Mouse (Mus musculus): ENCODE measurements around the gene Snx5. TPM values are rescaled to one million over a fixed set of nuclear protein-coding genes. Genes with fewer than 3 reads are reported as not detected.

The Snx5 gene
- polyA plus RNA-seq, 1 experiment from 2014 or later = 106 TPM

- peaks cover 12% of the 10 kb centered on the region; the same call in 1 of the 2 replicates for H3K4me1 ChIP-seq (ENCODE audit: control insufficient read depth, insufficient read depth, low read length)
- no peak overlapping the region for H3K9ac ChIP-seq (ENCODE audit: low read length)
- no peak overlapping the region for H3K4me3 ChIP-seq (replicated peaks; ENCODE audit: low read length)
- H3K27me3 ChIP-seq (ENCODE audit: control insufficient read depth, insufficient read depth, low read length) = no peaks in the 10 kb centered on the region
- ATAC-seq (ENCODE audit: insufficient read depth, low FRiP score) = no peak
- no peaks in the 10 kb centered on the region for H3K36me3 ChIP-seq (ENCODE audit: control insufficient read depth, insufficient read depth, low read length)
- no peak overlapping the region for H3K27ac ChIP-seq (ENCODE audit: low read length)
- WGBS = 58% methylated on average over 9 of the region's 9 CpGs
- H3K4me2 ChIP-seq (ENCODE audit: low read depth, low read length) = no peak overlapping the region
- H3K9me3 ChIP-seq (replicated peaks; ENCODE audit: control insufficient read depth, low read length) = no peaks in the 10 kb centered on the region; the same call in 1 of the 2 replicates
Measured at GRCm38 (mm10) chr2:144236791-144237584, 33.7 kb downstream of the Snx5 start.

GRCm38 (mm10) chr2:144235776-144236175, 34.9 kb downstream of the Snx5 start:
- H3K27ac ChIP-seq (ENCODE audit: low read length) = no peak overlapping the region
- H3K9ac ChIP-seq (ENCODE audit: low read length) = no peak overlapping the region
- WGBS = 43% methylated on average over 3 of the region's 3 CpGs
- H3K9me3 ChIP-seq (replicated peaks; ENCODE audit: control insufficient read depth, low read length) = no peaks in the 10 kb centered on the region; the same call in 1 of the 2 replicates
- H3K4me2 ChIP-seq (ENCODE audit: low read depth, low read length) = no peak overlapping the region
- H3K27me3 ChIP-seq (ENCODE audit: control insufficient read depth, insufficient read depth, low read length) = no peaks in the 10 kb centered on the region
- no peaks in the 10 kb centered on the region for H3K36me3 ChIP-seq (ENCODE audit: control insufficient read depth, insufficient read depth, low read length)
- peaks cover 15% of the 10 kb centered on the region; the same call in 1 of the 2 replicates for H3K4me1 ChIP-seq (ENCODE audit: control insufficient read depth, insufficient read depth, low read length)
- no peak overlapping the region for H3K4me3 ChIP-seq (replicated peaks; ENCODE audit: low read length)
- no peak for ATAC-seq (ENCODE audit: insufficient read depth, low FRiP score)

GRCm38 (mm10) chr2:144233534-144233933, 37.2 kb downstream of the Snx5 start:
- Histone ChIP-seq H3K4me1 (ENCODE audit: control insufficient read depth, insufficient read depth, low read length) (peaks cover 11% of the 10 kb centered on the region; the same call in 1 of the 2 replicates), H3K27me3 (ENCODE audit: control insufficient read depth, insufficient read depth, low read length) (no peaks in the 10 kb centered on the region), H3K4me3 (replicated peaks; ENCODE audit: low read length) (no peak overlapping the region), H3K9ac (ENCODE audit: low read length) (no peak overlapping the region), H3K27ac (ENCODE audit: low read length) (no peak overlapping the region), H3K9me3 (replicated peaks; ENCODE audit: control insufficient read depth, low read length) (no peaks in the 10 kb centered on the region; the same call in 1 of the 2 replicates), H3K36me3 (ENCODE audit: control insufficient read depth, insufficient read depth, low read length) (no peaks in the 10 kb centered on the region), H3K4me2 (ENCODE audit: low read depth, low read length) (no peak overlapping the region)
- 68% methylated on average over 3 of the region's 3 CpGs for WGBS
- no peak for ATAC-seq (ENCODE audit: insufficient read depth, low FRiP score)

- Histone ChIP-seq H3K9me3 (replicated peaks; ENCODE audit: control insufficient read depth, low read length) (no peaks in the 10 kb centered on the region; the same call in 1 of the 2 replicates), H3K4me1 (ENCODE audit: control insufficient read depth, insufficient read depth, low read length) (peaks cover 8% of the 10 kb centered on the region; the same call in 1 of the 2 replicates), H3K36me3 (ENCODE audit: control insufficient read depth, insufficient read depth, low read length) (no peaks in the 10 kb centered on the region), H3K4me2 (ENCODE audit: low read depth, low read length) (0 out of 2 replicates have a peak overlapping the region, but pooled peaks have one; percentile 6), H3K9ac (ENCODE audit: low read length) (no peak overlapping the region), H3K27ac (ENCODE audit: low read length) (no peak overlapping the region), H3K4me3 (replicated peaks; ENCODE audit: low read length) (no peak overlapping the region), H3K27me3 (ENCODE audit: control insufficient read depth, insufficient read depth, low read length) (no peaks in the 10 kb centered on the region)
- no peak for ATAC-seq (ENCODE audit: insufficient read depth, low FRiP score)
- WGBS = 71% methylated on average over 5 of the region's 5 CpGs
Measured at GRCm38 (mm10) chr2:144231115-144231514, 39.6 kb downstream of the Snx5 start.

- ATAC-seq (ENCODE audit: insufficient read depth, low FRiP score) = no peak
- WGBS = 29% methylated on average over 7 of the region's 7 CpGs
- H3K27ac ChIP-seq (ENCODE audit: low read length) = no peak overlapping the region
Measured at GRCm38 (mm10) chr2:144230498-144230897, 40.2 kb downstream of the Snx5 start.

GRCm38 (mm10) chr2:144229647-144230046, 41.1 kb downstream of the Snx5 start:
- no peak overlapping the region for H3K9ac ChIP-seq (ENCODE audit: low read length)
- H3K36me3 ChIP-seq (ENCODE audit: control insufficient read depth, insufficient read depth, low read length) = no peaks in the 10 kb centered on the region
- no peak for ATAC-seq (ENCODE audit: insufficient read depth, low FRiP score)
- H3K27ac ChIP-seq (ENCODE audit: low read length) = no peak overlapping the region
- H3K4me1 ChIP-seq (ENCODE audit: control insufficient read depth, insufficient read depth, low read length) = peaks cover 8% of the 10 kb centered on the region; the same call in 1 of the 2 replicates
- no peaks in the 10 kb centered on the region; the same call in 1 of the 2 replicates for H3K9me3 ChIP-seq (replicated peaks; ENCODE audit: control insufficient read depth, low read length)
- 84% methylated on average over 14 of the region's 14 CpGs for WGBS
- H3K4me2 ChIP-seq (ENCODE audit: low read depth, low read length) = no peak overlapping the region
- no peak overlapping the region for H3K4me3 ChIP-seq (replicated peaks; ENCODE audit: low read length)
- H3K27me3 ChIP-seq (ENCODE audit: control insufficient read depth, insufficient read depth, low read length) = no peaks in the 10 kb centered on the region

More at GRCm38 (mm10) chr2:144230498-144230897, 40.2 kb downstream of the Snx5 start:
- Histone ChIP-seq H3K36me3 (ENCODE audit: control insufficient read depth, insufficient read depth, low read length) (no peaks in the 10 kb centered on the region), H3K4me2 (ENCODE audit: low read depth, low read length) (0 out of 2 replicates have a peak overlapping the region, but pooled peaks have one; percentile 6), H3K9ac (ENCODE audit: low read length) (no peak overlapping the region), H3K4me1 (ENCODE audit: control insufficient read depth, insufficient read depth, low read length) (peaks cover 8% of the 10 kb centered on the region; the same call in 1 of the 2 replicates), H3K9me3 (replicated peaks; ENCODE audit: control insufficient read depth, low read length) (no peaks in the 10 kb centered on the region; the same call in 1 of the 2 replicates), H3K27me3 (ENCODE audit: control insufficient read depth, insufficient read depth, low read length) (no peaks in the 10 kb centered on the region), H3K4me3 (replicated peaks; ENCODE audit: low read length) (no peak overlapping the region)

GRCm38 (mm10) chr2:144228521-144229346, 42.0 kb downstream of the Snx5 start:
- Histone ChIP-seq H3K9me3 (replicated peaks; ENCODE audit: control insufficient read depth, low read length) (no peaks in the 10 kb centered on the region), H3K4me1 (ENCODE audit: control insufficient read depth, insufficient read depth, low read length) (peaks cover 8% of the 10 kb centered on the region; the same call in 1 of the 2 replicates), H3K36me3 (ENCODE audit: control insufficient read depth, insufficient read depth, low read length) (no peaks in the 10 kb centered on the region), H3K27ac (ENCODE audit: low read length) (no peak overlapping the region), H3K4me2 (ENCODE audit: low read depth, low read length) (no peak overlapping the region), H3K27me3 (ENCODE audit: control insufficient read depth, insufficient read depth, low read length) (no peaks in the 10 kb centered on the region), H3K4me3 (replicated peaks; ENCODE audit: low read length) (no peak overlapping the region), H3K9ac (ENCODE audit: low read length) (no peak overlapping the region)
- ATAC-seq (ENCODE audit: insufficient read depth, low FRiP score) = no peak
- 69% methylated on average over 12 of the region's 12 CpGs for WGBS

GRCm38 (mm10) chr2:144226906-144227586, 43.7 kb downstream of the Snx5 start:
- no peak; the same call in 1 of the 2 replicates for ATAC-seq (ENCODE audit: insufficient read depth, low FRiP score)
- 82% methylated on average over 12 of the region's 12 CpGs for WGBS
- no peak overlapping the region for H3K9ac ChIP-seq (ENCODE audit: low read length)
- H3K4me2 ChIP-seq (ENCODE audit: low read depth, low read length) = no peak overlapping the region
- H3K36me3 ChIP-seq (ENCODE audit: control insufficient read depth, insufficient read depth, low read length) = no peaks in the 10 kb centered on the region
- no peaks in the 10 kb centered on the region for H3K27me3 ChIP-seq (ENCODE audit: control insufficient read depth, insufficient read depth, low read length)
- peaks cover 8% of the 10 kb centered on the region; the same call in 1 of the 2 replicates for H3K4me1 ChIP-seq (ENCODE audit: control insufficient read depth, insufficient read depth, low read length)
- H3K27ac ChIP-seq (ENCODE audit: low read length) = no peak overlapping the region
- H3K9me3 ChIP-seq (replicated peaks; ENCODE audit: control insufficient read depth, low read length) = no peaks in the 10 kb centered on the region
- no peak overlapping the region for H3K4me3 ChIP-seq (replicated peaks; ENCODE audit: low read length)

All from stomach, embryonic 16.5 days (tissue).